Mouse (Mus musculus) hindbrain, embryonic 16.5 days (tissue): ENCODE measurements around the gene Acod1. TPM values are rescaled to one million over a fixed set of nuclear protein-coding genes. Genes with fewer than 3 reads are reported as not detected.
A peak's percentile ranks its signal among the peaks of the same experiment; 100 is the strongest.

Experiments used
- ATAC-seq: fragments of 200-750 bp; cut with Nextera tagmentation; 2 replicates; pipeline ENCODE4 v1.8.0; 2017; ENCODE audit warnings: moderate TSS enrichment, moderate library complexity
- H3K27ac ChIP-seq: fragments of 300-500 bp; sonication (generic); 2 replicates; pipeline ENCODE4 v1.5.1; 2014; ENCODE audit warnings: low read depth, mild to moderate bottlenecking, control low read depth, low read length, moderate library complexity
- H3K27me3 ChIP-seq: fragments of 300-500 bp; sonication (generic); replicated peaks from 2 replicates; pipeline ENCODE4 v1.6.1; 2014; ENCODE audit warnings: low read length; ENCODE audit not compliant: control insufficient read depth, insufficient read depth
- H3K36me3 ChIP-seq: fragments of 300-500 bp; sonication (generic); 2 replicates; pipeline ENCODE4 v1.6.1; 2014; ENCODE audit warnings: mild to moderate bottlenecking, low read length, moderate library complexity, mixed read lengths; ENCODE audit not compliant: control insufficient read depth, insufficient read depth
- H3K4me1 ChIP-seq: fragments of 300-500 bp; sonication (generic); 2 replicates; pipeline ENCODE4 v1.6.1; 2014; ENCODE audit warnings: low read depth, low read length; ENCODE audit not compliant: control insufficient read depth, insufficient read depth
- H3K4me2 ChIP-seq: fragments of 300-500 bp; sonication (generic); 2 replicates; pipeline ENCODE4 v1.6.1; 2014; ENCODE audit warnings: mild to moderate bottlenecking, low read length, control low read depth, moderate library complexity
- H3K4me3 ChIP-seq: fragments of 300-500 bp; sonication (generic); 2 replicates; pipeline ENCODE4 v1.5.1; 2014; ENCODE audit warnings: mild to moderate bottlenecking, low read length, control low read depth, moderate library complexity
- H3K9ac ChIP-seq: fragments of 300-500 bp; sonication (generic); 2 replicates; pipeline ENCODE4 v1.6.1; 2014; ENCODE audit warnings: low read depth, mild to moderate bottlenecking, control low read depth, low read length, moderate library complexity
- H3K9me3 ChIP-seq: fragments of 300-500 bp; sonication (generic); 2 replicates; pipeline ENCODE4 v1.6.1; 2014; ENCODE audit warnings: mild to moderate bottlenecking, low read length, moderate library complexity; ENCODE audit not compliant: control insufficient read depth
- WGBS: fragments of 180-500 bp; shearing (Covaris S2); extraction: QIAGEN DNeasy Blood & Tissue Kit; methylation state at CpG from one replicate; pipeline ENCODE4 v1.1.7; 2014; 5-methylcytosine and 5-hydroxymethylcytosine counted together
- polyA plus RNA-seq: library from polyadenylated mRNA; unstranded; fragments of >200 nt; fragmentation: Nextera tagmentation; extraction: Ambion mirVana; gene quantifications from 2 replicates; pipeline ENCODE4 v1.2.1, GENCODE M21; 2015

The Acod1 gene
- polyA plus RNA-seq, 1 experiment from 2014 or later: not detected

DNA sequence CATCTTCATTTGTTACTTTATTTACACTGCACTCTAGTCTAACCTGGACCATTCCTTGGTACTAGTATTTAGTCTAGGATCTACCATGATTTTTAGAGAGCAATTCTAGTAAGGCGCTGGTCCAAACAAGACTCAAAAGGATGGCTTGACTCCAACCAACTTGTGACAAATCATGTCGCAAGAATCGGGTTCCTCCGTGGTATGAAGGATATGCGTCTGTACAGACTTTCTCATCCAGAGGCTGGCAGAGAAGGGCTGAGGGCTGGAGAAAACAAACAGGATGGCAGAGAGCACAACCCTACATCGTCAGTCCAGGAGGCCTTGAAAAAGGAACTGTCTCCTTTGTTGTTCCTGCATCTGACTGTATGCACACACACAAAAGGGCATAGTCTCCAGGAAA lies 49.8 kb downstream of the Acod1 start:
- Histone ChIP-seq H3K4me3 (no peak overlapping the region), H3K4me2 (0 out of 2 replicates have a peak overlapping the region, but pooled peaks have one; percentile 14), H3K27me3 (no peaks in the 10 kb centered on the region), H3K9me3 (no peaks in the 10 kb centered on the region), H3K36me3 (peaks cover 3% of the 10 kb centered on the region; the same call in 1 of the 2 replicates), H3K27ac (no peak overlapping the region), H3K9ac (no peak overlapping the region), H3K4me1 (peaks cover 21% of the 10 kb centered on the region)
- whole genome bisulfite sequencing: 69% methylated on average over 6 of the region's 6 CpGs
- no peak for ATAC-seq

- Histone ChIP-seq H3K4me2 (peak overlapping the region; percentile 81), H3K4me1 (peaks cover 21% of the 10 kb centered on the region), H3K4me3 (peak overlapping the region; percentile 79), H3K36me3 (peaks cover 3% of the 10 kb centered on the region; the same call in 1 of the 2 replicates), H3K9ac (peak overlapping the region; percentile 88), H3K9me3 (no peaks in the 10 kb centered on the region), H3K27me3 (no peaks in the 10 kb centered on the region), H3K27ac (no peak overlapping the region; the same call in 1 of the 2 replicates)
- no peak for ATAC-seq
- 0% methylated on average over 2 of the region's 2 CpGs for WGBS
Measured at GRCm38 (mm10) chr14:103098213-103098586, 51.4 kb downstream of the Acod1 start.

DNA sequence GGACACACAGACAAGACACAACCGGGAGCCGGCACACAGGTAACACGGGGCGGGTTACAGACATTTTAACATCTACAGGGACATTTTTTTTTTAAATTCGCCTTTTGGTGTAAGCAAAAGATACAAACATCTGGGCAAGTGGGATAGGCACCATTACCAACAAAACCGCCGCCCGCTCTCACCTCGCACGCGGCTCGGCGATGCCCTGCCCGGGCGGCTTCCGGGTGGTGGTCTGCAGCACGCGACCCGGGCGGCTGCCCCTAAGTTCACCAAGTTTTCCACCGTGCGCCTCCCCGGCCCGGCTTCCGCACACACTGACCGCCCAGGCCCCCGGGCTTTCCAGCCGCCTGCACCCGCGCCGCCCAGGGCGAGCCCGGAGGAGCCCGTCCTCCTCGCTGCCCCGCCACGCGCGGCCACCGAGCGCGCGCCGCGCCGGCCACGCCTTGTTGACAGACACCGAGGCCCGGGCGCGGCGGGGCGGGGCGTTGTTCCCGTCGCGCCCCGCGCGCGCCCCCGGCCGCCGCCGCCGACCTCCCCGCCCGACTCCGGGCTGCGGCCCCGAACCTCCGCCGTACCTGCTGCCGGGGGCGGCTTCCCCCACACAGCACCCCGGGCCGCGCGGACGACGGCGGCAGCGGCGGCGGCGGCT lies 51.9 kb downstream of the Acod1 start:
- H3K9ac ChIP-seq: peak overlapping the region; percentile 88
- under 1% methylated on average over 61 of the region's 86 CpGs for WGBS
- H3K36me3 ChIP-seq: peaks cover 3% of the 10 kb centered on the region; the same call in 1 of the 2 replicates
- H3K4me2 ChIP-seq: peak overlapping the region; percentile 81
- ATAC-seq: peak; percentile 86
- H3K4me3 ChIP-seq: peak overlapping the region; percentile 79
- H3K27me3 ChIP-seq: no peaks in the 10 kb centered on the region
- H3K4me1 ChIP-seq: peaks cover 20% of the 10 kb centered on the region
- peak overlapping the region; percentile 97 for H3K27ac ChIP-seq
- H3K9me3 ChIP-seq: no peaks in the 10 kb centered on the region

GRCm38 (mm10) chr14:103099238-103099933 lies 52.6 kb downstream of the Acod1 start, which contains the start of gene Fbxl3:
TSS of gene Fbxl3 (minus strand) at chr14:103099566.
- H3K4me2 ChIP-seq: peak within 1 kb of the TSS; percentile 81
- peak within 1 kb of the TSS; percentile 88 for H3K9ac ChIP-seq
- WGBS: under 1% methylated on average over 83 of the region's 88 CpGs
- H3K27ac ChIP-seq: peak within 1 kb of the TSS; percentile 97
- peak within 1 kb of the TSS; percentile 79 for H3K4me3 ChIP-seq
- ATAC-seq: peak; percentile 87
- peaks cover 18% of the 10 kb centered on the region for H3K4me1 ChIP-seq
- H3K9me3 ChIP-seq: no peaks in the 10 kb centered on the region
- H3K27me3 ChIP-seq: no peaks in the 10 kb centered on the region
- peaks cover 3% of the 10 kb centered on the region; the same call in 1 of the 2 replicates for H3K36me3 ChIP-seq

DNA sequence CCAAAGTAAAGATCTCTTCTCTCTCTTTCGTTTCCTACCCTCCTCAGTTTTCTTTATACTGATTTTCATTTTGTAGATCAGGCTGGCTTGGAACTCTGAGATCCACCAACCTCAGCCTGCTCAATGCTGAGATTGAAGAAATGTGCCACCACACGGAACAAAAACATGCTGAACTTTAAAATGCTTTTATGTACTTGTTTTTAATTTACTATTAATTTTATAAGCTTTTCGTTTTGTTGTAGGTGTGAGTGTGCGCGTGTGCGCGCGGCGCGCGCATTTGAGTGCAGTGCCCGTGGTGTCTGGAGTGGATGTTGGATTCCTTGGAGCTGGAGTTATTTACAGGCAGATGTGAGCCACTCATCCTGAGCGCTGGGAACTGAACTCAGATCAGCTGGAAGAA lies 53.5 kb downstream of the Acod1 start:
- no peak overlapping the region; the same call in 1 of the 2 replicates for H3K4me2 ChIP-seq
- no peak overlapping the region for H3K4me3 ChIP-seq
- WGBS: 84% methylated on average over 13 of the region's 13 CpGs
- H3K27ac ChIP-seq: no peak overlapping the region
- H3K36me3 ChIP-seq: no peaks in the 10 kb centered on the region
- H3K9me3 ChIP-seq: no peaks in the 10 kb centered on the region
- H3K4me1 ChIP-seq: peaks cover 18% of the 10 kb centered on the region
- ATAC-seq: no peak
- H3K27me3 ChIP-seq: no peaks in the 10 kb centered on the region
- H3K9ac ChIP-seq: no peak overlapping the region

- 79% methylated on average over 3 of the region's 3 CpGs for WGBS
- Histone ChIP-seq H3K9ac (no peak overlapping the region), H3K4me1 (peaks cover 15% of the 10 kb centered on the region), H3K27me3 (no peaks in the 10 kb centered on the region), H3K9me3 (no peaks in the 10 kb centered on the region), H3K4me2 (no peak overlapping the region), H3K4me3 (no peak overlapping the region), H3K27ac (no peak overlapping the region), H3K36me3 (no peaks in the 10 kb centered on the region)
- ATAC-seq: no peak
Measured at GRCm38 (mm10) chr14:103101171-103101570, 54.4 kb downstream of the Acod1 start.

- Histone ChIP-seq H3K4me3 (no peak overlapping the region), H3K27me3 (no peaks in the 10 kb centered on the region), H3K9ac (no peak overlapping the region), H3K9me3 (no peaks in the 10 kb centered on the region), H3K36me3 (no peaks in the 10 kb centered on the region), H3K4me2 (no peak overlapping the region), H3K27ac (no peak overlapping the region), H3K4me1 (peaks cover 6% of the 10 kb centered on the region)
- 62% methylated on average over 6 of the region's 6 CpGs for WGBS
- ATAC-seq: no peak
Measured at GRCm38 (mm10) chr14:103102246-103102645, 55.5 kb downstream of the Acod1 start.

GRCm38 (mm10) chr14:103102731-103103335 lies 56.1 kb downstream of the Acod1 start:
- Histone ChIP-seq H3K4me3 (no peak overlapping the region), H3K27ac (no peak overlapping the region), H3K36me3 (no peaks in the 10 kb centered on the region), H3K27me3 (no peaks in the 10 kb centered on the region), H3K4me1 (peaks cover 2% of the 10 kb centered on the region; the same call in 1 of the 2 replicates), H3K9ac (no peak overlapping the region), H3K9me3 (no peaks in the 10 kb centered on the region), H3K4me2 (no peak overlapping the region)
- no peak for ATAC-seq
- WGBS: 72% methylated on average over 10 of the region's 10 CpGs
